Mouse (Mus musculus): ENCODE data around the gene Klrg1.

DNA sequence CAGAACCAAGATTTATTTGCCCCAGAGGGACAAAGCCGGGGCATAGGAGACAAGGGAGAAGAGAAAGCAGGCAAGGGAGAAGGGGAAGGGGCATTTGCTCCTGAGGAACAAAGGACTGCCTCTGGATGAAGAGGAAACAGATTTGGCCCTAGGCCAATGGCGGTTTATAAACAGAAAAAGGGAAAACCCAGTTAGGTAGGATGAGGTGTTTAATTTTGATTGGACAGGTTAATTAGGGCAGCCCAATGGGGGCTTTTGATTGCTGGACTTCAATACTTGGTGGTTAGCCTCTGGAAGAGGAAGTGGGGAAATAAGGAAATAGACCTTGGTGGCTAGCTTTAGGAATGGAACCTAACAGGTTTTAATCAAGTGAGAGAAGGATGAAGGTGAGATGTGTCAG is 9.5 kb upstream of the Klrg1 start:
- TF ChIP-seq USF2 (IDR thresholded peaks at IDR 0.05; ENCODE audit: borderline replicate concordance in 1 of 2, insufficient read depth in 1 of 2, low read depth in 1 of 2, low read length in 2 of 2) (no peak), CTCF (IDR thresholded peaks at IDR 0.05 in 2 of 3, conservative IDR thresholded peaks at IDR 0.05 in 1 of 3; ENCODE audit: control insufficient read depth in 1 of 3, insufficient read depth in 1 of 3, low read depth in 2 of 3, low read length in 3 of 3, poor library complexity in 1 of 3, severe bottlenecking in 1 of 3) (no peak), JUND (IDR thresholded peaks at IDR 0.05; ENCODE audit: low read depth, low read length) (no peak), MXI1 (IDR thresholded peaks at IDR 0.05; ENCODE audit: low read depth, low read length) (no peak)
